Mouse (Mus musculus) right cerebral cortex, adult 2 months (tissue): ENCODE measurements at regions not wholly inside any gene's neighbourhood (a gene's known extent, or its start where the extent isn't known, plus 50 kb on each side); places are given as distances from the start of the nearest gene placed in this dataset.

ENCODE experiments used
- DNase-seq, 2 experiments: peaks; one replicate each; pipeline ENCODE4 v3.0.0; 2021 to 2022; ENCODE audit warnings: low spot score in 2 of 2

DNA sequence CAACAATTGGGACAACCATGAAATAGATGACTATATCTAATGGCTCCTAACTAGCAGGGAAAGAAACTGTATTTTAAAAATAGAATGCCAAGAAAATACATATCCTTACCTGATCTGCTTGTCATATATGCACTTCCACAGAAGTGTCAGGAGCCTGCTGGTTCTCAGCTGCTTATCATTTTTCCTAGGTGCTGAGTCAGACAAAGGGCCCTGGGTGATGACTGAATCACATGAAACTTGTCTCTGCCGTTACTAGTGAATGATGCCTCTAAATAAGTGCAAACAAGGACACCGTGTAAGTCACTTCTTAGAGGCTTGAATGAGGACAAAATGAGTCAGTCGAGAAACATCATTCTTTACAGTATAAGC lies 263.5 kb upstream of the Ptger4 start:
- DNase-seq: no peak

DNA sequence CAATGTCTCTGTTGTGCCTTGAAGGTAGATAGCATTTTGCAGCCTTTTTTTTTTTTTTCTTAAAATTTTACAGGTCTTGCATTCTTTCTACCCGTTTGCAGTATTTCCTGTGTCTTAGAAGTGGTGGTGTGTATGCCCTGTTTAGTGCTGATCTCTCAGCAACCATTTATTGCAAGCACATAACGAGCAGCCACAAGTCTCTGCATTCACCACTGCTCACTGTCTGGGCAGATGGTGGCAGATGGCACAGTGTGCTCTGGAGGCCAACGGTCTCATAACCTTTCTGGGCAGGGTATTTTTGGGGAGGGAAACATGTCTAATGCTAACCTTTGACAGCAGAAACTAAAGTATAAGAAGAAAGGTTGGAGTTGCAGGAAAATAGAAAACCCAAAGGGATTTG lies 266.1 kb upstream of the Ptger4 start:
- DNase-seq: no peak

DNA sequence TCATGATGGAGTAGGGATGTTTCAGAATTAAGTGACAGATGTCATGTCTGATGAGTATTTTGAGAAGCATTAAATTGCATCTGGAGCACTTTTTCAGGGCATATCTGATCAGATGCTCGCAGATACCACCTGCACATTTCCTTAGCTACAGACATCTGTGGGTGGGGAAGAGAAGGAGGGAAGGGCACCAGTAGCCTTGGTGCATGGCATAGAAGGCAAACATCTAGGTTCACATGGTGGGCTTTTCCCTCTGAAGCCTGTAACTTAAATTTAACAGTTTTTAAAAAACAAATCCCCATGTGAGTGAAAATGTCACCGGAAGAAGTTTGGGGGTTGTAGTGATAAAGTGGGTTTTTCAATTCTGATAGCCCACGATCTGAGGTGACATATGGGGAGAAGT lies 267.1 kb upstream of the Ptger4 start:
- no peak for DNase-seq

DNA sequence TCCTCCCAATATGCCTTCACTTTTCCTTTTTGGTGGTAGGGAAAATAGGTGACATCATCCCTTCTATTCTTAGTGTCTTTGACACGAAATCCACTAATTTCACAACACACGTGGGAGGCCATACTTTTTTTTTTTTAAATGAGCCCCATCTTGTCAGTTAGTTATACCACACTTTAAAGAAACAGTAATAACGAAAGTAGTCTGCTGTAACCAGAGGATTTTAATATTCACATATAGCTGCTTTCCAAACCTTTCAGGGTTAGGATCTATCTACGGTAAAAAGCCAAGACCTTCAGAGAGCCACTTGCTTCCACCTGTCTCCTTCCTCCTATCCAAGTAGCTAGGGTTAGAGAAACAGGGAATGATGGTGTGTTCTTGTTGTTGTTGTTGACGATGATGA lies 268.6 kb upstream of the Ptger4 start:
- DNase-seq: no peak

DNA sequence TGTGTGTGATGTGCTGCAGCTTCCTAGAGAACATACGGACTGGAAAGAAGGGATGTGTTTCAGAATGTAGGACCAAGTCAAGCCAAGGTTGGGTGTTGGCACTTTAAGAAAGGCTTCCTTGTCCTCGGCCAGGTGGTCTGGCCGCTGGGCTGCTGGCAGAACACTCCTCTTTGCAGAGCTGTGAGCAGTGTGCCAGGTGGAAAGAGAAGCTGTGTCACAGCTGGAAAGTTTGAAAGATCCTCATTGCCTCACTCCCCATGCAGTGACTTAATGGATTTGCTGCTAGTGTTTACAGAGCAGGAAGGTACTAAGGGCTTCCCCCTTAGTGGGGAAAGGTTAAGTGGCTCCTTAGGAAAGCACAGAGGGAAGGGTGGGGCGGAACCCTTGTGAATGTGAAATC lies 269.2 kb upstream of the Ptger4 start:
- no peak for DNase-seq

DNA sequence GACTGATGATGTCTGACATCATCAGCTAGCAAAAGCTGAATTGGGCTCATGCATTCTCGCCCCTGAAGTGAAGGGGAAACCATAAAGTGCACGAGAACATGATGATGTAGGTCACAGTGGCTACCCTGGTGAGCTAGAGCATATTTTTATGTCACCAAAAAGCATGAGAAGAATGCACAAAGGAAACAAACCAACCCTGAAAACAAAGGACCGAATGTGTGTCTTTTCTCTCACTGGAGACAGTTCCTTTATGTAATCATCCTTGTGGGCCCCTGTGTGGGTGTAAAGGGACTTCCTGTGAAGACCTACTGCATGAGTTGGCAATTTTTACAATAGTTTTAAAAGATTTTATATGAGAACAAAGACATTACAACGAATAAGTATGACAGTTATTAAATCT lies 270.2 kb upstream of the Ptger4 start:
- DNase-seq: no peak

DNA sequence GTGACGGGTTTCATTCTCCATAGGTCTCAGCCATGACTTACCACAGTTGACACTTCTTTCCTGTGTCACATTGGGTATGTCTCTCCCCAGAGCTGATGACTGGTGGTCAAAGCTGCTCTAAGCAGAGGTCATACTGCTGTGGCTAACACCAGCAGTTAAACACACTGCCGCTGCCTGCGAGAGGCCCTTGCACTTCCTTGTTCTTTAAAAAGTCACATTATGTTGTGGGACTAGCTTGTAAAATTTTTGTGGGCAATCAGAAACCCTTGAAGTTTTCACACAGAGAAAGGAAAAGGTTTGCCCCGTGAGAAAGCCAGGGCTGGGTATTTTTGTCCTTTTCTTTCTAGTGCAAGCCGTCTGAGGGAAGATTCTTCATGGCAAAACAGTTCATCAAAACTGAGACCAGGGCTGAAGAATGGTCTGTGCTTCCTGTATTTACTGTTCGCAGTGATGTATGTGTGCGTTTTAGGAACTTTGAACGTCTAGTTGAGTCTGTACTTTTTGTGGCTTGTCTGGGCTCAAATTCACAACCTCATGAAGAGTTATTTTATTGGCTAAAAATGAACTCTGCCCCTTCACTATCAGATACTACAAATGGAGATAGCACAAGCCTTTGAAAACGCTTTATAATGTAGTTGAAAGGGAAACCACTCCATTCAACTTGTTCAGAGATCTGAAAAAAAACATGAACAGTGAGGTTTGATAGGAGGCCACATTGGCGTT lies 273.4 kb upstream of the Ptger4 start:
- no peak for DNase-seq

DNA sequence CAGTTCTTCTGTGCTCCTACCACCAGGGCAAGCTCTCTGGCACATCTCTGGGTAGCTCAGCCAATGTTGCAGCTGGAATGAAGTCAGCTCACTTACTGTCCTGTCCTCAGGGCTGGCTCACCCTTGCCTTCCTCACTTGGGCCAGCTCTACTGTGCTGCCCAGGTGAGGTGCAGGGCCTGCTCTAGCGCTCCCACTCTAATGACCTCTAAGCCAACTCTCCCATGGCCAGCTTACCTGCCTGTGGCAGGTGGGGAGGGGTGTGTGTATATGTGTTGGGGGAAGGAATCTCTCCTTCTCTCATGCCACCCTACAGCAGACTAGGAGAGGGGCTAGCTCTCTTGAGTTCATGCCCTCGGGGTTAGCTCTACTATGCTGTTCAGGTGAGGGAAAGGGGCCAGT lies 275.6 kb upstream of the Ptger4 start:
- DNase-seq: no peak

DNA sequence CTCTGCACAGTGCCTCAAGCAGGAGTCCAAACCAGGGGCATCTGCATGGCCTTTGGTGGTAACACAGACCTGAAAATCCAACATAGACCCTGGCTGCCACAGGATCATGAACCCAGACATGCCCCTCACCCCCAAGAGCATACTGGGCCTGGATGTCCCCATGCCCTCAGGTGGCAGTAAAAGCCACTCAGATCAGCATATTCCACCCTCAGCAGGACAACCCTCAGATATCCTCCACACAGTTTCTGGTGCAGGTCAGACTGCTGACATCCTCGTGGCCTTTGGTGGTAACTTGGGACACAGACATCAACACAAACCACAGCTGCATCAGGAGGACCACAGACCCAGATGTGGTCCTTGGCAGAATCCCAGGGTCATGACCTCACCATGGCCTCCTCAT lies 276.0 kb upstream of the Ptger4 start:
- DNase-seq: no peak

DNA sequence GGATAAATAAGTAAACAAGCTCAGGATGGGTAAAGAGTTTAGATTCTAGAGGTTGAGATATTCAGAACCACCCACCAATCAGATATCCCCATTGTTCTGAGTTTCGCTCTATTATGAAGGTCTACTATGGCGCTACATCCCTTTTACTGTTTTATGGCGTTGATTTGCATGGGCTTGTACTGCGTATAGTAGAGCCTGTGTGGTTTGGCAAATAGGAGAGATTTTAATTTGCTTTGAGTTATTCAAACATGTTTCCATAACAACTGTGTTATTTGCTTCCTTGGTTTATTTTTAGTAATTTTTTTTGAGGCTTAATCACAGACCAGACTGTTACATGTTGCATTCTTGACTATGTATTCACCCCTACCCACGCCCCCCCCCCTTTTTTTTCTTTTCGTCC lies 284.6 kb upstream of the Ptger4 start:
- DNase-seq: no peak

DNA sequence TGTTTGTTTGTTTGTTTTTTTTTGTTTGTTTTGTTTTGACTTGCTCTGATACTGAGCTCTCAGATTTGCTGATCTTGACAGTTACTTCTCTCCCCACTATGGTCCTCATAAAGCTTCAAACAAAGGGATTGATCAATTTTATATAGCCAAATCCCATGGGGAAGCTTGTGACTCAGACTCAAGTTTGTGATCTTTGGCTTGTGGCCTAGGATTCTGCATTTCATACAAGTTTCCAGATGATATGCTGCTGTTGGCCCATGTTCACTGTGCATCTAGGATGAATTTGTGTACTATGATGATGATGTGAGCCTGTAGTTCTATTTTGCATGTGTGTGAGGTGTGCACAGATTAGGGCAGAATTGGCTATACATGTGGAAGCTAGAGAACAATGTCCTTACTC lies 289.7 kb upstream of the Ptger4 start:
- no peak for DNase-seq

DNA sequence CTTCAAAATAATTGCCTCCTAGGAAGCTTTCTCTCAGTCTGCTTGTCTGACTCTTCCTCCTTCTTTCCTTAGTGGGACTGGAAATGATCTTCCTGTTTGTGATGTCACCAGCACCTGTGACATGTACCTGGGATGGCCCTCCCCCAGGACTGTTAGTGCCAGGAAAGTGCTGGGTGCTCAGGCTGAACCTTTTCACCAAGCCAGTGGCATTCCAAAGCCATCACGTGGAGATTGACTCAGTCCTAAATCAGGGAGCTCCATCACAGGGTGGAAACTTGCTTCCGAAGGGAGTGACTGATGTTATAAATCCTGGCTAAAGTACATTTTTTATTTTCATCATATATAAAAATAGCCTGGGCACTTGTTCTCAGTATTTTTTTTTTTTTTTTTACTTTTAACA lies 293.4 kb upstream of the Ptger4 start:
- DNase-seq: no peak

DNA sequence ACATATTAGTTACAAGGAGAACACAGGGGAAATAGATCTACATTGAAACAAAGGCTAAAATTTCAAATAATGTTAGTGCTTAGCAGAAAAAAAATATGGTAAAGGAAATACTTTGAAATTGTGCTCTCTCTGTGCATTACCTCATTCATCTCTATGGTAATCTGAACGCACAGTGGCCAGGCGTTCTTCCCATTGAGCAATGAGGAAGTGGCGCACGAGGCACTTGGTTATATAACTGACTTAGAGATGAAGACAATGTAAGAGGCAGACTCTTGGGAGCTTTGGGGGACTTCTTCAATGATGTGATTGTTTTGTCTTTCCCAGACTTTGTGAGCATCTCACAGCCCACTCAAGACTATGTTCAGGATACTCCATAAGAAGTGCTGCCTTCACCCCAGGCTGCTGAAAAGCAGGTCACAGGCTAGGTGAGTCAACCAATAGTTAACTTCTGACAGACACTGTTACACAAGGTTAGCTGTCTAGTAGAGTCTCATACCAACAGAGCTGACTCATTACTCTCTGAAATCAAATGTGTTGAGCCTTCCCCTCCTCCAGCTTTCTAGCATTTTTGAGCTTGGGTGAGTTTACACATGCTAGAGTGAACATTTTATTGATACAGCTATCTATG lies 295.4 kb upstream of the Ptger4 start:
- DNase-seq: no peak

DNA sequence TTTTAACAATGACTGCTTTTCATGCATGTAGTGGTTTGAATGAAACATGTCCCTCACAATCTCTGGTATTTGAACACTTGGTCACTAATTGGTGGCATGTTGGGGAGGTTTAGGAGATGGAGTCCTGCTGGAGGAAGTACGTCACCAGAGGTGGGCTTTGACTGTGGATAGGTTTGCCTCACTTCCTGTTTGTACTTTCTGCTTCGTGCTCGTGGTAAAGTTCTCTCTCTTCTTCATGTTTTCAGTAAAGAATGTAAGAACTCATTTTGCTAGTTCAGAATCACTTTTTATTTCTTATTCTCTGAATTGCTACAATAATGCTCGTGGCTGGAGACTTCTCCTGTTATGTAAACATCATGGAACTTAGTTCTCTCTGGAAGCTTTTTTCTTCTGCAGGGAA lies 310.5 kb upstream of the Ptger4 start:
- no peak for DNase-seq

DNA sequence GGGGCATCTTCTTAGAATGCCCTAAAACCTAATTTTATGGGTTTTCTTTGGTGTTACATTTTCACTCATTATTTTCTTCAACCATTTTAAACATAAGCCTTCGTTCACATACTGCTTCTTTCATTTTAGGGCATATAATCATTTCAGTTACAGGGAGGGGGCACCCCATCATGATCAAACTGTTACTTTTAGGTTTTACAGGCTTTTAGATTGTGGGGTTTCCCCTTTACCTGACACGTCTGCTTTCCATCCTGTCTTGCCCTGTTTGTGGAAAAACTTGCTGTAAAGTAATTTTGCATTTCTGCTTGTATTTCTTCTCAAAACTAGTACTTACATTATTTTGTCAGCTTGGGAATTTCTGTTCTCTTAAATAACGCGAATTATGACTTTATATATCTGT lies 310.9 kb upstream of the Ptger4 start:
- DNase-seq: no peak

DNA sequence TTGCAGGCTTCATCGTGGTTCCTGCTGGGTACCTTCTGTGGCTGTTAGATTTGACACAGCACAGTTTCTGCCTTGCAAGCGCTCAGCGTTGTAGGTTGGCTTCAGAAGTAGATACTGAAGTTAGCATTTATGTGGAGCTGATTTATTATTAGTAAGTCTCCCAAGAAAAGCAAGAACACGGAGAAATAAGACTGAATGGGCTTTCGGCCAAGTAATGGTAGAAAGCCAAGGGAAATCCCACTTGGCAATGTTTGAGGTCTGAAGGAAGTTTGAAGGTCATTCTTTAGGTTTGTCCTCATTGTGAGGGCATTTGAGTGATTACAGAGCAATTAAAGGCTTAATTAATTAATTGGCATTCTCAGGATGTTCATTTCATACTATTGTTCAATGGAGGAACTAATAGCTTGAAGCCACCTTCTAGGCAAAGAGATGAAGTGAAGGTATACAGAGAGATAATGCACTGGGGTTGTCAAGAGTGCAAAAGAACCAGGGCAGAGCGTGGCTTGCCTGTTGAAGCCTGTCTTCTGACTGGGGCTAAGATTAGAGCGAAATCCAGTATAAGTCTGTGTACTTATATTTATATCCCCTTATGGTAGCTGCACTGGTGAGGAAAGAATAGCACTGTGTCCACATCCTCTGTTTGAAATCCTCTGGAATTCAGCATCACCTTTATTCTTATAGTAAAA lies 311.5 kb upstream of the Ptger4 start:
- DNase-seq: no peak

DNA sequence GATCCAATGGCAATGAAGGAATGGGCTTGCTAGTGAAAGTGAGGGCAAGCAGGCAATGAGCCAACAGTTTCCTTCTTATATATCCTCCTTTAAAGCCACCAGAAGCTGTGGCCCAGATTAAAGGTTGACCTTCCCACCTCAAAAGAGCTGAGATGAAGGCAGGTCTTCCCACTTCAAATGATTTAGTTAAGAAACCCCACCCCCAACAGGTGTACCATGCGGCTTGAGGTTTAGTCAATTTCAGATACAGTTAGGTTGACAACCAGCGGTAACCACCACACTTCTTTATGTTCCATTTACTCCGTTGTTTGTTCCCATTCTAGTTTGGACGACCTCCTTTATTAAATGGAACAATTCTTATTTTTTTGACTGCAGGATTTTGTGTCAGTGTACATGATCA lies 317.8 kb upstream of the Ptger4 start:
- DNase-seq: no peak

DNA sequence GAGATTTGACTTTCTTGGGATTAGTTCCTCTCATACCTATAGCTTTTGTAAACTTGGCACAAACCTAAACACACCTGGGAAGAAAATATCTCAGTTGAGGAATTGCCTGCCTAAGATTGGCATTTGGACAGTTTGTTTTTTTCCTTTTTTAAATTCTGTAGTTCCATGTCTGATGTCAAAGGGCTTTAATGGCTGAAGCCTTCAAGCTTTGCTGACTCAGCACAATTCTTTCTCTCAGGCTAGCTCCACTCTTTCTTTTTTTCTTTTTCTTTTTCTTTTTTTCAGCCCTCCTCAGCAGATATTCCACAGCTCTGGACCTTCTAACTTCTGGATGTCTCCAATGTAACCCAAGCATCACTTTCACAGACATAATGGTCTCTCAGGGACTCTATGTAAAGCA lies 330.4 kb upstream of the Ptger4 start:
- no peak for DNase-seq

DNA sequence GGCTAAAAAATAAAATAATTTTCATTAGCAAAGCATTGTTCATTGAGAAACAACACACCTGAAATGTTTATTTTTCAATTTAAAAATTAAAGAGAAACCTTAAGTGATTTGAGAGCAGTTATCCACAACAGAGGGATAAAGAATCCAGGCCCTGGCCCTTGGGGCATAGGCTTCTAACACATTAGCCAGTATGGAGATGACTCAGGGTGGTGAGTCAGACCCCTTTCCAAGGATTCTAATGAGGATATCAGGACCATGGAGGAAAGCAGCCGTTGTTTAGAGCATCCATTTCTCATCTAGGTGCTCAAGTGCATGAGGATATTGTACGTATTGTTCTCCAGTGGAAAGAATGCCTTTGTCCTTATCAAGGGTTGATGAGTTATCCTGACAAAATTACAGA lies 335.6 kb upstream of the Ptger4 start:
- DNase-seq: no peak

DNA sequence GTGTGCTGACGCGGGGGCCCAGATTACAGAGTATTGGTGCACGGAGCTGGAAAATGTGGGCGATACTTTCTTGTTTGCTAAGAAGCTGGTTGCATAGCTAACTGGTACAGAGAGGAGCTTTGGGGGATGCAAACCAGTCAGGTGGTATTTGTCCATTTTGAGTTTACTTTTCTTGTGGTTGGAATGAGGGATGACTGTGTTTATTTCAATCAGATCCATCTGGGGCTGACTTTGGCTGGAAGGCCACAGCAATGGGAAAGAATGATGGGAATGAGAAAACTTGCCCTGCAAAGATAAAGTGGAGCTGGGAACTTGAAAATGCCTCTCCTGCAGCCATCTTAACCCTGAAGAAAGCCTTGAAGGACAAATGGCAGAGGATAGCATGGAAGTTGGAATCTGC lies 336.4 kb upstream of the Ptger4 start:
- DNase-seq: no peak

DNA sequence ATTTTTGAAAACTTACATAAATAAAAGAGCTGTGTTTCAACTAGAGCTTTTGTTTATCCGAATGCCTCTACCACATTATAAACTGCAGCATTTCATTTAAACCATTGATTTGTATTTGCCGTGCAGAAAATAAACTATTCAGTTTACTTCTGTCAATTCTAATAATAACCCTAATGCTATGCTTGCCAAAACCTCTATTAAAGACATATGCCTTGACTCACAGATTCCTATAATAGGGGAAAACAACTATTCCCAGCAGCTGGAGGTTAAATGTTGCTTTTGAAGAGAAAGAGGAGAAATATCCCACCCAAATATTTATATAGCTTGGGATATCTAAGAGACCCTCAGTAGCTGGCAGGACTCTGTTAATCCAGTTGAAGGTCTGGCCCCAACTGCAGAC lies 340.4 kb upstream of the Ptger4 start:
- DNase-seq: no peak

DNA sequence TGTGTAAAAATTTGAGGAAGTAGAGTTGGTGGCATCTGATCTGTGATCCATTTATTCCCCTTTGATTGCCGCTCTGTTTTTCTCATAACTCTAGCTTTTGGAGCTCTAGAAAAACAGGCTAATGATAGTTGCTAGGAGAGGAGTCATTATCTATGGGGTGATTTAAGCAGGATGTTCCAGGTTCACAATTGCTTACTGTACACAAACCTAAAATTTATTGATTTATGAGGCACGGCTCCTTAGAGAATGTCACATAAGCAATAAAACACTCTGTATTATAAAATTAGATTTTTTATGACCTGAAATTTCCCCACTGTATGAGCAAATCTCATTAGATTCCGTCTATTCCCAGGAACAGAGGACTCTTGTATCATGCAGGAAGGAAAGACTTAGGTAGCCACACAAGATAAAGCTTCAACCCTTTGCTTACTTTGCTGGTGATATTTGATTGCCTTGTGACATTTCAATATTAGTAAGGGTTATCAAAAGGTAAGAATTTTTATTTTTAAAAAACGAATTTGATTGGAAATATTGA lies 360.8 kb upstream of the Ptger4 start:
- no peak for DNase-seq

DNA sequence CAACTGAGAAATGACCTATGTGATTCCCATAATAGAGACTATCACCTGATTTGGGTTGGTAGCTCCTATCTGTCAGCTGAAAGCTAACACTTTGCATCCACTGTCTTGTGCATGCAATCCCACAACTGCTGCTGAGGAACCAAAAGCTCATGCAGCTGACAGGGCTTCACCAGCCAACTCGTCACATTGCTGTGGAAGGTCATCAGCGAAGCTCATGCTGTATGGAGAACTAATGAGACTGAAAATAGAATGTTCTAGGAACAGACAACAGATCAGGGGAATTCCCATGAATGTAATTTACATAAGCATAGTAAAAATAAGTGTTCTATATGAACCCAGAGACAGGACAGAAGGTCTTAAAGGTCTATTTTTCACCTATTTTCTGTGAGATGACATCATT lies 363.5 kb upstream of the Ptger4 start:
- no peak for DNase-seq
